Mouse (Mus musculus) limb, embryonic 10.5 days (tissue): Measurements from ENCODE around the gene Adgrb3. TPM values are rescaled to one million over a fixed set of nuclear protein-coding genes. Genes with fewer than 3 reads are reported as not detected.
A peak's percentile ranks its signal among the peaks of the same experiment; 100 is the strongest.

Experiments used
- DNase-seq: peaks from one replicate; pipeline ENCODE4 v3.0.0-alpha.2; 2017; ENCODE audit warnings: low spot score
- H3K27ac ChIP-seq: fragments of 300-500 bp; sonication (generic); 2 replicates; pipeline ENCODE4 v1.5.1; 2016; ENCODE audit warnings: mild to moderate bottlenecking
- H3K27me3 ChIP-seq: fragments of 300-500 bp; sonication (generic); 2 replicates; pipeline ENCODE4 v1.6.1; 2016; ENCODE audit warnings: low read depth, mild to moderate bottlenecking; ENCODE audit not compliant: poor library complexity, severe bottlenecking
- H3K36me3 ChIP-seq: fragments of 300-500 bp; sonication (generic); 2 replicates; pipeline ENCODE4 v1.6.1; 2016; ENCODE audit warnings: mild to moderate bottlenecking, moderate library complexity
- H3K4me1 ChIP-seq: fragments of 300-500 bp; sonication (generic); 2 replicates; pipeline ENCODE4 v1.6.1; 2016
- H3K4me3 ChIP-seq: fragments of 300-500 bp; sonication (generic); 2 replicates; pipeline ENCODE4 v1.5.1; 2016; ENCODE audit warnings: mild to moderate bottlenecking, moderate library complexity
- H3K9me3 ChIP-seq: fragments of 300-500 bp; sonication (generic); replicated peaks from 2 replicates; pipeline ENCODE4 v1.6.1; 2016; ENCODE audit warnings: mild to moderate bottlenecking
- WGBS: fragments of 180-500 bp; shearing (Covaris S2); methylation state at CpG from one replicate; pipeline ENCODE4 v1.1.7; 2016; 5-methylcytosine and 5-hydroxymethylcytosine counted together
- polyA plus RNA-seq: library from polyadenylated mRNA; unstranded; fragments of >200 nt; fragmentation: Nextera tagmentation; extraction: Ambion mirVana; gene quantifications from 2 replicates; pipeline ENCODE4 v1.2.1, GENCODE M21; 2016

Adgrb3 gene
- polyA plus RNA-seq = 0.16 and 0.33 TPM in 2 replicates

DNA sequence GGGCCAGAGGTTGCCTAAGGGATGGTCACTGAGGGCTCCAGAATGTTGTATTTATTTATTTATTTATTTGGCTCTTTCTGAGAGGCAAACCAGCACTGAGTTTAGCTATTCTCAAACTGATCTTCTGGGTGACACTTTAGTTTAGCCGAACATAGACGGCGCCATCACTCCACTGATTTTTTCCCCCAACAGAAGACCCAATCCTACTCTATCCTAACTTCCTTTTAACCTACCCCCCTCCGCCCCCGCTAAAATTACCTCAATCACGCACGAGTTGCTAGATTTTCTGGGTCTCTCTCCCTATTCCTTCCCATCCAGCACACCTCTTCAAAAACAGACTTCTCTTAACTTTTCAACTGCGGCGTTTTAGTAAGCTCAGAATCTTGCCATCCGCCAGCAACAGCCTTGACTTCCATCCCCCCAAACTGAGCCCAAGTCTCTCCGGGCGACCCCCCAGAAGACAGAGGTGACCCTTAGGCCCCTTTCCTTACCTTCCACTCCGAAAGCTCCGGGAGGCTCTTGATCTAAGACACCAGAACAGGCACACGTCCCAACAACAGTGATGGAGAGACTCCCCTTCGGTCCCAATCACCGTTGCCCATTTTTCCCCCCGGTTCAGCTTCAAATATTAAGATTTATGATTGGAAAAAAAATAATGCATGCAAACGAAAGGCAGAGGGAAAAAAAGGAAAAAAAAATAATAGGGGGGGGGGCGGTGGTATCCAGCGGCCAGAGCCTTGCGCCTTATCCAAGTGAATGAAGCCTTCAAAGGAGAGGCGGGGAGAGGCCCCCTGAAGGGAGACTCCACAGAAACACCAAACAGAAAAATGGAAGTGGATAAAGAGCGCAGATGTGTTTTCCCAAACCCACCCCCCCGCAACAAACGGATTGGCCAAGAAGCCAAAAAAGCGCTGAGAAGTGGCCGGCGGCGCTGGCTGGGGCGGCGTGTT, at the start of gene Adgrb3:
TSS of gene Adgrb3 (minus strand) at position 737 of the 950 bp plus-strand sequence.
- no peak for DNase-seq
- Histone ChIP-seq H3K9me3 (no peaks in the 10 kb centered on the region), H3K27me3 (peaks cover 49% of the 10 kb centered on the region), H3K4me3 (peak within 1 kb of the TSS; percentile 60), H3K27ac (peak within 1 kb of the TSS; percentile 70), H3K36me3 (no peaks in the 10 kb centered on the region), H3K4me1 (peaks cover 5% of the 10 kb centered on the region; the same call in 1 of the 2 replicates)
- WGBS = 3% methylated on average over 30 of the region's 32 CpGs

DNA sequence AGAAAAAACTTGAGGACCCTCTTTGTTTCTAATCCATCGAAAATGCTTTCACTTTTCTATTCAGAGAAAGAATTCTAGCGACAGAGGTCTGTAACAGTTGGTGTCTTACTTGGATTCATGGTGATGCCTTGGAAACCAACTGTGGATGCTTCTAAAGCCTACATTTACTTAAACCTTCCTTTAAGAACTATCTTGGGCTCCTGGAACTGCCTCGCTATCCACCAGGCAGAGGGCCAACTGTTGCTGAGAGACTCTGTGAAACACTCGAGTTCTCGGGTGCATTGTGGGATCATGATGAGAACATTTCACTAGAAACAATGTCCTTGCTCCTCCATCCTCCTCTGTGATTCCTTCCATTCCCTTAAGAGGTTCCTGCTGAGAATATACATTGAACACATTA, 48.0 kb upstream of the Adgrb3 start:
- H3K27ac ChIP-seq = no peak overlapping the region
- no peaks in the 10 kb centered on the region for H3K27me3 ChIP-seq
- DNase-seq = no peak
- H3K9me3 ChIP-seq = no peaks in the 10 kb centered on the region
- no peak overlapping the region for H3K4me3 ChIP-seq
- no peaks in the 10 kb centered on the region for H3K36me3 ChIP-seq
- H3K4me1 ChIP-seq = no peaks in the 10 kb centered on the region
- WGBS = 94% methylated on average over 5 of the region's 5 CpGs

DNA sequence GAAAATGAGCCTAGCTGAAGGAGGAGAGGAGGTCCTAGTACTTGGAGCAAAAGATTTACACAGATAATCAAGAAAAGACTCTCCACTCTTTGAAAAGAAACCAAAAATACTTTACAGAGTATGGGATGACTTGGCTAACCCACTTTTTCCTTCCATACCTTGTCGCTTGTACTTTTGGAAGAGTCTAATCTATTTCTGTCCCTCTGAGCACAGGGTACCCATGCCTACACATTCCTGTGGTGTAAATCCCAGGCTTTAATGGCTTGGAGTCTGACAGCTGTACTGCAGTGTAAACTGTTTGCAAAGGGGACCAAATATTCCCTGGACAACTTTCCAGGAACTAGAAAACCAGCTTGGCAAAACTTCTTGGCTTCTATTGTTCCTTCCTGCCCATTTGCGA, 28.0 kb upstream of the Adgrb3 start:
- no peak overlapping the region for H3K27ac ChIP-seq
- H3K27me3 ChIP-seq = no peaks in the 10 kb centered on the region
- no peak for DNase-seq
- H3K9me3 ChIP-seq = no peaks in the 10 kb centered on the region
- no peaks in the 10 kb centered on the region for H3K36me3 ChIP-seq
- WGBS = 90% methylated on average over 2 of the region's 2 CpGs
- no peak overlapping the region for H3K4me3 ChIP-seq
- H3K4me1 ChIP-seq = no peaks in the 10 kb centered on the region

DNA sequence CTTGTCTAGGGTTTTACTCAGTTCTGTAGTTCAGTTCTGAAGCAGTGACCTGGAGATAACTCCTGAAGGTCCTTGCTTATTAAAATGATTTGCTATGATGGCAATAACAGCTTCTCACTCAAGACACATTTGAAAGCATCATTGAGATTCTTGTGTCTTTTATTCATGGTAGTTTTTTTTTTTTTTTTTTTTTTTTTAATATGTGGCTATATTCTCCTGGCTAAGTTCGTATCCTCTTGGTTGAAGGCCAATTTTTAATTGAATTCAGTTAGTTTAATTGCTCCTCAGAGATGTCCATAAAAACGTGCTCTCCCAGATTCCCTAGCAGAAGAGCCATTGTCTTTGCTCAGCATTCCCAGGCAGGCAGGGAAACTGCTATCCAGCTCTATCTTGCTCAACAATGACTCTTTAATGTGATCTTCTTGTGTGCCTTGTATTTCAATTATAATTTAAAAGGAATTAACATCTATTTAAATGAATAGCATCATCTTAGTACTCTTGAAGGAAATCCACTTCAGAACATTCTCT, 25.0 kb upstream of the Adgrb3 start:
- WGBS = 68% methylated on average over 2 of the region's 2 CpGs
- H3K27ac ChIP-seq = no peak overlapping the region
- H3K4me1 ChIP-seq = no peaks in the 10 kb centered on the region
- H3K27me3 ChIP-seq = no peaks in the 10 kb centered on the region
- no peak for DNase-seq
- no peaks in the 10 kb centered on the region for H3K9me3 ChIP-seq
- no peak overlapping the region for H3K4me3 ChIP-seq
- no peaks in the 10 kb centered on the region for H3K36me3 ChIP-seq

DNA sequence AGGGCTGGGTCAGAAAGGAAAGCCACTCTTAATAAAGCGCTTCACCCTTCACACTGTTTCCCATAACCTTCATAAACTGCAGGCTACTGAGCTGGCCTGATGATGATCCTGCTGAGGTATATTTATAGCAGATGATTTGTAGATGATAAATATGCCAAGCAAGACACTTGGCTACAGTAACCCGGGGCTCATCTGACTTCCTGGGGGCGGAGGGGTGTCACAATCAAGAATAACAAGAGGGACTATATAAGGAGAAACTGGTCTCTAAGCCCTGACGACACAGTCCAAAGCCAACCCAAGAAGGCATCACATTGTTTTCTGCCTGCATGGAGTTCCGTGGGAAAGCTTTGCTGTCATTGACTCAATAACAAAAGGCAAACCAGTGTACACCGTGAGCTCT, 2.8 kb upstream of the Adgrb3 start:
- WGBS = 80% methylated on average over 6 of the region's 6 CpGs
- Histone ChIP-seq H3K4me3 (no peak overlapping the region), H3K36me3 (no peaks in the 10 kb centered on the region), H3K4me1 (no peaks in the 10 kb centered on the region; the same call in 1 of the 2 replicates), H3K9me3 (no peaks in the 10 kb centered on the region), H3K27me3 (peaks cover 47% of the 10 kb centered on the region), H3K27ac (no peak overlapping the region)
- DNase-seq = no peak

DNA sequence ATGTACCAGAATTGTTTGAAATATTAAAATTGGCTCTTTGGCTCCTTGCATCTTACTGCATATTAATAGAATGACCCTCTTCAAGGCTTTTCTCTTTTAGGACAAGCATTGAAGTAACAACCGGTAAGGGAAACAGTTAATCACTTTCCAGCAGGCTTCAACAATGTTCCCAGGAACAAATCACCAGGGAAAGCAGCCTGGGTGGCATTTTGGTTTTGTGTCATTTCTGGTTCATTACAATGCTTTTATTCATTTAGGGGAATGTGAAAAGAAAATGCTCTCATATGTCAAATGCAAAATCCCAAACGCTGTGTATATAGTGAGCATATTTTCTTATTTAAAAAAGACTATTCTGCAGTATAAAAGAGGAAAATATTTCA, 2.0 kb upstream of the Adgrb3 start:
- no peak overlapping the region for H3K4me3 ChIP-seq
- H3K27ac ChIP-seq = no peak overlapping the region
- no peaks in the 10 kb centered on the region; the same call in 1 of the 2 replicates for H3K4me1 ChIP-seq
- DNase-seq = no peak
- no peaks in the 10 kb centered on the region for H3K36me3 ChIP-seq
- 59% methylated on average over 2 of the region's 2 CpGs for WGBS
- peaks cover 49% of the 10 kb centered on the region for H3K27me3 ChIP-seq
- H3K9me3 ChIP-seq = no peaks in the 10 kb centered on the region

DNA sequence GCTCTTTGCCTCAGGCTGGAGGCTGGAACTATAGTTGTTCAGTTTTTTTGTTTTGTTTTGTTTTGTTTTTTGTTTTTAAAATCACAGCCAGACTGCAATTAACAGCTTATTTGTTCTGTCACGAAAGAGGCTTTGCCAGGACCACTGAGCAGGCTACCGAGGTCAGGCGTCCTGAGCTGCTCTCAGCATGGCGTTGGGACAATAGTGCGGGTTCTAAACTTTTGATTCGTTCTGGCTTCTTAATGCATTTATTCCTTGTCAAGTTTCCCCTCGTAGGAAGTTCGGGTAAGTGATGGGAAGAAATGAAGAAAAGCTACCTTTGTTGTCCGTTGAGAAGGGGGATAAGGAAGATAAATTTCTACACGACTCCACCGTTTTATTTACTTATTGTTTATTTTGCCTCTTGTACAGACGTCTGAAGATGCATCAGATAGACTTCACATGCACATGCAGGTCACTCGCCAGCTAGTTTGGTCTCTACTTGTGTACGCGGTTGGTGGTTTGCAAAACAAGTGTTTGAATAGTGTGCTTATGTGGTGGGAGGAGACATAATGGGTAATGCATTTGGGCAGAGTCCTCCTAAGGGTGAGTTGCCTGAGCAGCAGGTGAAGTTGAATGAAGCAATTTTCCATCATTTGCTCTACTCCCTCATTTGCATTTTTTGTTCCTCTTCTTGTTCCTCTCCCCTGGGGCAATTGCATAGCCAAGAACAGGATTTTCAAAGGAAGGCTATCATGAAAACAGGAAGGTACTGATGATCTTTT, 1.4 kb upstream of the Adgrb3 start:
- 7% methylated on average over 15 of the region's 15 CpGs for WGBS
- Histone ChIP-seq H3K9me3 (no peaks in the 10 kb centered on the region), H3K4me3 (peak overlapping the region; percentile 60), H3K4me1 (no peaks in the 10 kb centered on the region; the same call in 1 of the 2 replicates), H3K27me3 (peaks cover 49% of the 10 kb centered on the region), H3K27ac (no peak overlapping the region), H3K36me3 (no peaks in the 10 kb centered on the region)
- DNase-seq = no peak

DNA sequence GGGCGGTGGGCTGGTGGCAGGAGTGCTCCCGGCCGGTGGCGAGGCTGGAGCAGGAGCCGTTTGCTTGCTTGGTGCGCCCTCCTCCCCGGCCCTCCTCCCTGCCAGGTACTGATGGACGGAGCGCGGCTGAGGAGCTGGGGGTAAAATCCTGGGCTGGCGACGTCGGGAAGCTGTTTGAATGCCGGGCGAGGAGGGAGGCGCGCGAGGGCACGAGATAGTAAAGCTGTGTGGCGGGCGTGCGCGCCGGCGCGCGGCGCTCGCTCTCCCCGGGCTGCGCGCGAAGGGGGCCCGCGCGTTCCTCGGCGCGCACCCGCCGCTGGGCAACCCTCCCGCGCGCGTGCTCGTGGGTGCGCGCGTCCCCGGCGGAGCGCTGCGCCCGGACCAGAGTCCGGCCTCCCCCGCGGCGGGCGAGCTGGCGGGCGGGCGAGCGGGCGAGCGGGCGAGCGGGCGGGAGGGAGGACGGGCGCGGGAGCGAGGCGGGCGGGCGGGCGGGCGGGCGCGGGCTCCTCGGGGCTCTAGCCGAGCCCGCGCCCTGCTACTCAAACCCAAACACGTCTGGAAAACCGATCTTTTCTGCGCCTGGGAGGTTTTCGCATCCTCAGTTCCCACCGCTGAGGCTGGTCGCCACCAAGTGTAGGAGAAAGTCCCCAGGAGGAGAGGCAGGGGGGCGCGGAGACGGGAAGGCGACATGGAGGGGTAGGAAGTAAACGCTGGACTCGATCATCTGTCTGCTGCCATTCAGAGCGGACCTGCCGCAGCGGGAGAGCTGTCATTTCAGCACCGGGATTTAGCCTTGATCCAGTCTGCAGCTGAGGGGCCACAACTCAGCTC, 629 bp upstream of the Adgrb3 start:
- no peaks in the 10 kb centered on the region; the same call in 1 of the 2 replicates for H3K4me1 ChIP-seq
- DNase-seq = peak; percentile 77
- WGBS = 7% methylated on average over 84 of the region's 99 CpGs

DNA sequence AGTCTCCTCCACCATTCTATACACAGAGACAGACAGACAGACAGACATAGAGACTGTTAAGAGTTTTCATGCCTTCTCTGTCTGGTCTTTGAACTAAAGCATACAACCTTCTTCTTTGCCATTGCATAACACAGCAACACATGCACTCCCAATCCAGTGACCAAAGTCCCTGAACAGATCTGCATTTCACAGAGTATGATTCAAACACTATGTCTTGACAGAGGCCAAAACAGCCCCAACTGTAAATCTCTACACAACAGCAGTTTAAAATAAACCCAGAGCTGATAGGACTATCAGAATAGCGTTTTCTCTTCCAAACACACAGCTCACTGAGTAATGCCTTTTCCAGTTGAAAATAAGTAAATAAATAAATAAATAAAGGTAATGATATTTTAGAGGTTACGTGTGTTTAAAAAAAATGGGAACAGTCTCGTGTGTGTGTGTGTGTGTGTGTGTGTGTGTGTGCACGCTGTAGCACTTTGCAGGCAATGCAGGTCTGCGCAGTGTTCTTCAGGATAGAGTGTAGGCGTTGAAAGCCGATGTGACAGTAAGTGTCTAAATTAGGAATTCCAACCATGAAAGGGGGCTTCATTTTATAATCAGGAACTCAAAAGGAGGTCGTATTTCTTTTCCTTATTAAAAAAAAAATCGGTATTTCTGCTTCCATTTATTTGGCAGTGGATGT, 1.3 kb downstream of the Adgrb3 start:
- H3K27ac ChIP-seq = no peak overlapping the region
- H3K27me3 ChIP-seq = peaks cover 49% of the 10 kb centered on the region
- H3K4me3 ChIP-seq = no peak overlapping the region
- 81% methylated on average over 9 of the region's 9 CpGs for WGBS
- no peaks in the 10 kb centered on the region for H3K36me3 ChIP-seq
- no peaks in the 10 kb centered on the region for H3K9me3 ChIP-seq
- H3K4me1 ChIP-seq = peaks cover 5% of the 10 kb centered on the region; the same call in 1 of the 2 replicates
- DNase-seq = no peak

More for the DNA sequence above, 629 bp upstream of the Adgrb3 start:
- Histone ChIP-seq H3K27me3 (peaks cover 49% of the 10 kb centered on the region), H3K27ac (peak overlapping the region; percentile 70), H3K9me3 (no peaks in the 10 kb centered on the region), H3K4me3 (peak overlapping the region; percentile 60), H3K36me3 (no peaks in the 10 kb centered on the region)

DNA sequence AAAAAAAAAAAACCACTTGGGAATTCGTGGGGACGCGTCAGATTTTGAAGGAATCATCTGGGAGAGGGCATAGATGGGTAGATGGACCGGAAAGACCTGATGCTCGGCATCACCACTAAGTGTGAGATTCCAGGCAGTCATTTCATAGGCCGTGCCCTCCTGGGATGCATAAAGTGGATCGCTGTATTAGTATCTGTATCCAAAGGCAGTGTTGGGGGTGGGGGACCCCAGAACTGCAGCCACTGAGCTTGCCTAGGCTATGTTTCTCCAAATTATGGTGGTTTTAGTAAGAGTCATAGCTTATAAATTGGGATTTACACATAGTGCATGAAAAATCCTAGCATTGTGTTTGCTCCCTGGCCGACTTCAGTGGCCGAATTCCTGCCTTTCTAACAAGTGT, 2.1 kb downstream of the Adgrb3 start:
- Histone ChIP-seq H3K36me3 (no peaks in the 10 kb centered on the region), H3K9me3 (no peaks in the 10 kb centered on the region), H3K27ac (no peak overlapping the region), H3K4me3 (no peak overlapping the region), H3K27me3 (peaks cover 49% of the 10 kb centered on the region), H3K4me1 (peaks cover 5% of the 10 kb centered on the region; the same call in 1 of the 2 replicates)
- 74% methylated on average over 9 of the region's 9 CpGs for WGBS
- no peak for DNase-seq

DNA sequence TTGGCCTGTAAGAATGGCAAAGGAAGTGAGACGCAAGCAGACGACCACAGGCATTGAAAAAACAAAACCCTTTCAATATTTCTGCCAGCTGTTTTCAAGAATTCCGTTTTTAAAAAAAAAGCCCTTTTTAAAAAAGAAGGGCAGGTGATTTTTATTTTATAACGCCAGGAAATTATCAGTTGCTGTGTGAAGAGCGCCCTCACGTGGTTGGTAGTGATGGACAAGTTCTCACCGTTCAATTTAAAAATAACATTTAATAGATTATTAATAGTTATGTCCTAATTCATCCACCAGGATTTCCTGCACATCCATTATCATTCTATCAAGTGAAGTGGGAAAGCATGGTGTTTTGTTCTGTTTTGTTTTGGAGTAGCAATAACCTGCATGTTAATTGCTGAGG, 2.7 kb downstream of the Adgrb3 start:
- Histone ChIP-seq H3K27me3 (peaks cover 43% of the 10 kb centered on the region), H3K27ac (no peak overlapping the region), H3K4me3 (no peak overlapping the region), H3K4me1 (peaks cover 5% of the 10 kb centered on the region; the same call in 1 of the 2 replicates), H3K9me3 (no peaks in the 10 kb centered on the region), H3K36me3 (no peaks in the 10 kb centered on the region)
- DNase-seq = peak; percentile 36
- 17% methylated on average over 7 of the region's 7 CpGs for WGBS

DNA sequence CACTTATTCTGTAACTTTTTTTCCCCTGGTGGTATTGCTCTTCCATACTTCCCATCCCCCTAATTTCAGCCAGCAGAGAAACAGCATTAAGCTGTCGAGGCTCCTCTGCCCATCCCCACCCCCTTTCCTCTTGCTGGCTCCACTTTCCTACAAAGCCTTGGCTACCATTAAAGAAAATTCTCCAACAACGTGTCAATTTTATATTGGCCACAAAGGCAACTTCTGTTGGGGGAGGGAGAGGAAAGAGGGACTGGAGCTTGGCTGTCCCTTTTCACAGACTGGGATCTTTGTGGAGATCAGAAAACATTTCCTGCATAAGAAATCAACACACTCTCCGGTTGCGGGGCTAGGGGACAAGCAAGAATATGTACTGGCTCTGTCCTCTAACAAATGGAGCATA, 4.9 kb downstream of the Adgrb3 start:
- Histone ChIP-seq H3K4me3 (no peak overlapping the region), H3K4me1 (peaks cover 5% of the 10 kb centered on the region; the same call in 1 of the 2 replicates), H3K27ac (no peak overlapping the region), H3K27me3 (peaks cover 26% of the 10 kb centered on the region), H3K9me3 (no peaks in the 10 kb centered on the region), H3K36me3 (no peaks in the 10 kb centered on the region)
- DNase-seq = no peak
- WGBS = 46% methylated on average over 4 of the region's 4 CpGs
